Mouse (Mus musculus) G1E (cell line): ENCODE measurements around the gene Cdca7l.
"Not testable (repeated sequence)": the region's sequence is repeated elsewhere in the genome, so short reads cannot be mapped to it uniquely, and the experiment has no call there.

Experiments used
- CTCF ChIP-seq: IDR thresholded peaks from 2 replicates; pipeline ENCODE4 v1.5.1; 2012; ENCODE audit warnings: low read depth, low read length, inconsistent platforms, mixed read lengths
- GATA1 ChIP-seq: IDR thresholded peaks from 2 replicates; pipeline ENCODE4 v1.6.1; 2012; ENCODE audit warnings: borderline replicate concordance, low read length, inconsistent platforms, mixed read lengths
- TAL1 ChIP-seq: conservative IDR thresholded peaks from 2 replicates; pipeline ENCODE4 v1.6.1; 2012; ENCODE audit warnings: low read depth, low read length, inconsistent platforms, mixed read lengths

DNA sequence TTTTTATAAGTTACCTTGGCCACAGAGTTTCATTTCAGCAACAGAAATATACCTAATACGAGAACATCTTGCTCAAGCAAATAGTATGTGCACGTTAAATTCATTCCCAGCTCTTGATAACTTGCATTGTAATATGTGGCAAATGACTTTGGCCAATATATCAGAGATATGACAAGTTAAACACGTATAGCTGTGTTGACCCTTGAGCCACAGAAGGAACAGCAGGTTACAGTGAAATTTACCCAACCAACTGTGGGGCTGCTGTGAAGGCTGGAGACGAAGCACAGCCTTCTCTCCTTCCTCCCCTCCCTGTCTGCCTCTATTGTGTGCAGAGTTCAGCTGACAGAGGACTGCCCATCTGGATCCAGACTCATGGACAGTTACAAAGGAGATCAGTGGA lies 97.3 kb downstream of the Cdca7l start:
- TF ChIP-seq CTCF, TAL1, GATA1: not testable (repeated sequence)
